Mouse (Mus musculus) MEL (cell line): Measurements from ENCODE around the gene Birc5. TPM values are rescaled to one million over a fixed set of nuclear protein-coding genes. Genes with fewer than 3 reads are reported as not detected.

Source experiments
- DNase-seq: peaks from one replicate; pipeline ENCODE4 v3.0.0; 2011; ENCODE audit warnings: low read depth, low spot score
- H3K27ac ChIP-seq: 2 replicates; pipeline ENCODE4 v1.5.1; 2012; ENCODE audit warnings: low read depth, mild to moderate bottlenecking, control low read depth, low read length, moderate library complexity; ENCODE audit not compliant: control insufficient read depth
- H3K27me3 ChIP-seq, 2 experiments: fragments of 150-350 bp in 1 of 2; sonication (generic) in 1 of 2; 2 replicates each; pipeline ENCODE4 v1.6.1; 2012; ENCODE audit warnings: low read length in 2 of 2, mild to moderate bottlenecking in 2 of 2, improper control_type of control experiment in 1 of 2, moderate library complexity in 1 of 2; ENCODE audit not compliant: insufficient read depth in 2 of 2, control insufficient read depth in 1 of 2
- H3K36me3 ChIP-seq, 2 experiments: 2 replicates each; pipeline ENCODE4 v1.6.1; 2012 to 2014; ENCODE audit warnings: low read length in 2 of 2, improper control_type of control experiment in 1 of 2, inconsistent platforms in 1 of 2, mild to moderate bottlenecking in 1 of 2; ENCODE audit not compliant: insufficient read depth in 2 of 2, control insufficient read depth in 1 of 2
- H3K4me1 ChIP-seq, 2 experiments: fragments of 150-350 bp in 1 of 2; sonication (generic) in 1 of 2; 2 replicates each; pipeline ENCODE4 v1.6.1; 2012; ENCODE audit warnings: low read length in 2 of 2, improper control_type of control experiment in 1 of 2, mild to moderate bottlenecking in 1 of 2; ENCODE audit not compliant: insufficient read depth in 2 of 2, control insufficient read depth in 1 of 2
- H3K4me3 ChIP-seq, 2 experiments: fragments of 150-350 bp in 1 of 2; sonication (generic) in 1 of 2; 2 replicates each; pipeline ENCODE4 v1.5.1; 2012; ENCODE audit warnings: low read depth in 2 of 2, low read length in 2 of 2, mild to moderate bottlenecking in 2 of 2, moderate library complexity in 2 of 2, control low read depth in 1 of 2, improper control_type of control experiment in 1 of 2; ENCODE audit not compliant: control insufficient read depth in 1 of 2, insufficient read depth in 1 of 2
- H3K79me2 ChIP-seq: 2 replicates; pipeline ENCODE4 v1.6.1; 2012; ENCODE audit warnings: mild to moderate bottlenecking, low read length, moderate library complexity; ENCODE audit not compliant: control insufficient read depth, poor library complexity, insufficient read depth
- H3K9ac ChIP-seq: 2 replicates; pipeline ENCODE4 v1.6.1; 2012; ENCODE audit warnings: low read depth, mild to moderate bottlenecking, control low read depth, low read length, moderate library complexity; ENCODE audit not compliant: control insufficient read depth, poor library complexity, severe bottlenecking
- H3K9me3 ChIP-seq: fragments of 150-350 bp; sonication (generic); replicated peaks from 2 replicates; pipeline ENCODE4 v1.6.1; 2012; ENCODE audit warnings: mild to moderate bottlenecking, low read length, improper control_type of control experiment, moderate library complexity; ENCODE audit not compliant: insufficient read depth
- BHLHE40 ChIP-seq: IDR thresholded peaks from 2 replicates; pipeline ENCODE4 v1.6.1; 2012; ENCODE audit warnings: low read depth, mild to moderate bottlenecking, inconsistent platforms, low read length, improper control_type of control experiment, borderline replicate concordance
- CHD1 ChIP-seq: IDR thresholded peaks from 2 replicates; pipeline ENCODE4 v1.6.1; 2012; ENCODE audit warnings: low read depth, mild to moderate bottlenecking, inconsistent platforms, low read length, improper control_type of control experiment
- CHD2 ChIP-seq: IDR thresholded peaks from 2 replicates; pipeline ENCODE4 v1.6.1; 2011; ENCODE audit warnings: low read length, improper control_type of control experiment
- CTCF ChIP-seq, 3 experiments: IDR thresholded peaks in 2 of 3; conservative IDR thresholded peaks in 1 of 3; 2 replicates each; pipeline ENCODE4 v1.5.1; 2011 to 2012; ENCODE audit warnings: low read length in 3 of 3, low read depth in 2 of 3, mild to moderate bottlenecking in 2 of 3, improper control_type of control experiment in 1 of 3, inconsistent platforms in 1 of 3, mixed read lengths in 1 of 3, moderate library complexity in 1 of 3; ENCODE audit not compliant: control insufficient read depth in 1 of 3, insufficient read depth in 1 of 3, poor library complexity in 1 of 3, severe bottlenecking in 1 of 3
- E2F4 ChIP-seq: IDR thresholded peaks from 2 replicates; pipeline ENCODE4 v1.6.1; 2011; ENCODE audit warnings: low read depth, low read length, improper control_type of control experiment, borderline replicate concordance
- ELF1 ChIP-seq: IDR thresholded peaks from 2 replicates; pipeline ENCODE4 v1.6.1; 2014; ENCODE audit warnings: low read depth, mild to moderate bottlenecking, inconsistent platforms, low read length, improper control_type of control experiment, moderate library complexity
- ETS1 ChIP-seq: IDR thresholded peaks from 2 replicates; pipeline ENCODE4 v1.6.1; 2012; ENCODE audit warnings: low read depth, mild to moderate bottlenecking, inconsistent platforms, low read length, improper control_type of control experiment, moderate library complexity
- GABPA ChIP-seq: IDR thresholded peaks from 2 replicates; pipeline ENCODE4 v1.6.1; 2012; ENCODE audit warnings: low read depth, mild to moderate bottlenecking, inconsistent platforms, low read length, improper control_type of control experiment, moderate library complexity
- GATA1 ChIP-seq: IDR thresholded peaks from 2 replicates; pipeline ENCODE4 v1.6.1; 2011; ENCODE audit warnings: low read depth, low read length, improper control_type of control experiment
- HCFC1 ChIP-seq: IDR thresholded peaks from 2 replicates; pipeline ENCODE4 v1.6.1; 2012; ENCODE audit warnings: low read depth, mild to moderate bottlenecking, inconsistent platforms, low read length, improper control_type of control experiment, moderate library complexity
- JUND ChIP-seq: IDR thresholded peaks from 2 replicates; pipeline ENCODE4 v1.6.1; 2011; ENCODE audit warnings: low read depth, mild to moderate bottlenecking, improper control_type of control experiment, low read length
- KAT2A ChIP-seq: conservative IDR thresholded peaks from 2 replicates; pipeline ENCODE4 v1.6.1; 2012; ENCODE audit warnings: low read depth, low read length, improper control_type of control experiment, inconsistent platforms
- MAFK ChIP-seq: IDR thresholded peaks from 2 replicates; pipeline ENCODE4 v1.6.1; 2011; ENCODE audit warnings: low read depth, mild to moderate bottlenecking, low read length, improper control_type of control experiment, borderline replicate concordance
- MAX ChIP-seq: IDR thresholded peaks from 2 replicates; pipeline ENCODE4 v1.6.1; 2011; ENCODE audit warnings: low read length, improper control_type of control experiment
- MAZ ChIP-seq: IDR thresholded peaks from 2 replicates; pipeline ENCODE4 v1.6.1; 2012; ENCODE audit warnings: low read depth, mild to moderate bottlenecking, inconsistent platforms, low read length, improper control_type of control experiment
- MEF2A ChIP-seq: IDR thresholded peaks from 2 replicates; pipeline ENCODE4 v1.6.1; 2014; ENCODE audit warnings: low read depth, mild to moderate bottlenecking, inconsistent platforms, low read length, improper control_type of control experiment; ENCODE audit not compliant: poor library complexity, insufficient replicate concordance, severe bottlenecking; ENCODE audit errors: extremely low read depth
- MXI1 ChIP-seq: IDR thresholded peaks from 2 replicates; pipeline ENCODE4 v1.6.1; 2011; ENCODE audit warnings: mild to moderate bottlenecking, low read depth, low read length, improper control_type of control experiment
- MYB ChIP-seq: IDR thresholded peaks from 2 replicates; pipeline ENCODE4 v1.6.1; 2011; ENCODE audit warnings: mild to moderate bottlenecking, low read depth, low read length, improper control_type of control experiment
- MYC ChIP-seq: IDR thresholded peaks from 2 replicates; pipeline ENCODE4 v1.6.1; 2011; ENCODE audit warnings: low read depth, mild to moderate bottlenecking, low read length, improper control_type of control experiment, moderate library complexity
- NELFE ChIP-seq: IDR thresholded peaks from 2 replicates; pipeline ENCODE4 v1.6.1; 2011; ENCODE audit warnings: low read depth, low read length, improper control_type of control experiment
- NRF1 ChIP-seq: IDR thresholded peaks from 2 replicates; pipeline ENCODE4 v1.6.1; 2014; ENCODE audit warnings: low read depth, mild to moderate bottlenecking, inconsistent platforms, low read length, improper control_type of control experiment, moderate library complexity; ENCODE audit not compliant: poor library complexity, insufficient read depth, severe bottlenecking
- POLR2A ChIP-seq, 2 experiments: IDR thresholded peaks; 2 replicates each; pipeline ENCODE4 v1.6.1; 2011 to 2012; ENCODE audit warnings: low read length in 2 of 2, mild to moderate bottlenecking in 2 of 2, control low read depth in 1 of 2, improper control_type of control experiment in 1 of 2, low read depth in 1 of 2, moderate library complexity in 1 of 2; ENCODE audit not compliant: control insufficient read depth in 1 of 2, insufficient read depth in 1 of 2, poor library complexity in 1 of 2
- POLR2AphosphoS2 ChIP-seq: IDR thresholded peaks from 2 replicates; pipeline ENCODE4 v1.6.1; 2011; ENCODE audit warnings: low read length, improper control_type of control experiment
- POLR2AphosphoS5 ChIP-seq: IDR thresholded peaks from 2 replicates; pipeline ENCODE4 v1.6.1; 2012; ENCODE audit warnings: low read depth, borderline replicate concordance, mild to moderate bottlenecking, inconsistent platforms, low read length, moderate library complexity, mixed read lengths
- RAD21 ChIP-seq: IDR thresholded peaks from 2 replicates; pipeline ENCODE4 v1.6.1; 2011; ENCODE audit warnings: mild to moderate bottlenecking, low read depth, low read length, improper control_type of control experiment
- SMC3 ChIP-seq: IDR thresholded peaks from 2 replicates; pipeline ENCODE4 v1.6.1; 2011; ENCODE audit warnings: low read depth, low read length, improper control_type of control experiment
- TAL1 ChIP-seq: IDR thresholded peaks from 2 replicates; pipeline ENCODE4 v1.6.1; 2012; ENCODE audit warnings: mild to moderate bottlenecking, inconsistent platforms, low read length, moderate library complexity, mixed read lengths
- TBP ChIP-seq: IDR thresholded peaks from 2 replicates; pipeline ENCODE4 v1.8.0; 2011; ENCODE audit warnings: low read depth, low read length, improper control_type of control experiment
- TCF12 ChIP-seq: IDR thresholded peaks from 2 replicates; pipeline ENCODE4 v1.6.1; 2014; ENCODE audit warnings: low read depth, mild to moderate bottlenecking, inconsistent platforms, low read length, improper control_type of control experiment, moderate library complexity
- UBTF ChIP-seq: IDR thresholded peaks from 2 replicates; pipeline ENCODE4 v1.6.1; 2012; ENCODE audit warnings: low read depth, mild to moderate bottlenecking, inconsistent platforms, low read length, improper control_type of control experiment, moderate library complexity, borderline replicate concordance; ENCODE audit not compliant: insufficient read depth
- USF1 ChIP-seq: IDR thresholded peaks from 2 replicates; pipeline ENCODE4 v1.6.1; 2014; ENCODE audit warnings: low read depth, mild to moderate bottlenecking, inconsistent platforms, low read length, improper control_type of control experiment, moderate library complexity
- USF2 ChIP-seq, 2 experiments: IDR thresholded peaks; 2 replicates each; pipeline ENCODE4 v1.6.1; 2011 to 2012; ENCODE audit warnings: improper control_type of control experiment in 2 of 2, low read length in 2 of 2, borderline replicate concordance in 1 of 2, inconsistent platforms in 1 of 2, low read depth in 1 of 2, mild to moderate bottlenecking in 1 of 2; ENCODE audit not compliant: insufficient read depth in 1 of 2
- ZC3H11A ChIP-seq: IDR thresholded peaks from 2 replicates; pipeline ENCODE4 v1.6.1; 2012; ENCODE audit warnings: low read depth, mild to moderate bottlenecking, inconsistent platforms, low read length, improper control_type of control experiment
- ZKSCAN1 ChIP-seq: IDR thresholded peaks from 2 replicates; pipeline ENCODE4 v1.6.1; 2012; ENCODE audit warnings: low read depth, mild to moderate bottlenecking, inconsistent platforms, low read length, improper control_type of control experiment, moderate library complexity
- ZMIZ1 ChIP-seq: IDR thresholded peaks from 2 replicates; pipeline ENCODE4 v1.6.1; 2012; ENCODE audit warnings: low read depth, mild to moderate bottlenecking, inconsistent platforms, low read length, improper control_type of control experiment, moderate library complexity
- polyA plus RNA-seq, 2 experiments: library from polyadenylated mRNA; stranded (reverse) in 1 of 2; unstranded in 1 of 2; fragments of >175 nt in 1 of 2; fragments of >200 nt in 1 of 2; gene quantifications; 2 replicates each; pipeline versions ENCODE4 v1.2.1 to v1.2.4; 2012; ENCODE audit warnings: low replicate concordance in 2 of 2, low read depth in 1 of 2; ENCODE audit not compliant: insufficient read length in 2 of 2, insufficient read depth in 1 of 2, missing spikeins in 1 of 2
- total RNA-seq: library from RNA; depleted of rRNA; stranded (reverse); fragments of 300-350 nt; gene quantifications from 2 replicates; pipeline ENCODE4 v1.2.3, GENCODE M21; 2012

Gene Birc5
- total and polyA plus RNA-seq, 3 experiments, result 214 to 242 TPM; not detected in 1

- H3K9me3 ChIP-seq, result no peaks in the 10 kb centered on the region
- H3K27me3 ChIP-seq, result no peaks in the 10 kb centered on the region
- DNase-seq, result peak; percentile 97
- peaks cover 2 to 36% of the 10 kb centered on the region in 2 experiments; a peak in 3 of 4 replicates for H3K36me3 ChIP-seq
- H3K4me1 ChIP-seq, result peaks cover 23 to 53% of the 10 kb centered on the region in 2 experiments
- peak within 1 kb of the TSS; percentile 95 for H3K9ac ChIP-seq
- H3K79me2 ChIP-seq, result peaks cover 24% of the 10 kb centered on the region
- peak within 1 kb of the TSS; percentile 92 for H3K27ac ChIP-seq
- H3K4me3 ChIP-seq, result peak within 1 kb of the TSS; percentile 49 to 80
- no peak for TF ChIP-seq JUND
- peak; percentile 66; the same call in 1 of the 2 replicates for TF ChIP-seq MAZ
- TF ChIP-seq MAFK, result no peak
- TF ChIP-seq MAX, result peak; percentile 71; the same call in 1 of the 2 replicates
- no peak for TF ChIP-seq USF2 (IDR thresholded peaks at IDR 0.05; ENCODE audit: borderline replicate concordance in 1 of 2, insufficient read depth in 1 of 2, low read depth in 1 of 2, low read length in 2 of 2)
- 0 out of 2 replicates have a peak, but pooled peaks have one; percentile 32 for TF ChIP-seq ELF1
- TF ChIP-seq CHD1, result peak; percentile 0; the same call in 1 of the 2 replicates
- TF ChIP-seq SMC3, result no peak
- TF ChIP-seq POLR2AphosphoS5, result no peak
- TF ChIP-seq BHLHE40, result no peak
- no peak for TF ChIP-seq CHD2
- no peak for TF ChIP-seq ZC3H11A
- TF ChIP-seq KAT2A, result no peak
- TF ChIP-seq RAD21, result no peak
- TF ChIP-seq MEF2A, result no peak
- TF ChIP-seq ETS1, result peak; percentile 67; the same call in 1 of the 2 replicates
- no peak; the same call in 1 of the 2 replicates for TF ChIP-seq ZMIZ1
- TF ChIP-seq TCF12, result peak; percentile 77
- no peak for TF ChIP-seq CTCF (IDR thresholded peaks at IDR 0.05 in 2 of 3, conservative IDR thresholded peaks at IDR 0.05 in 1 of 3; ENCODE audit: control insufficient read depth in 1 of 3, insufficient read depth in 1 of 3, low read depth in 2 of 3, low read length in 3 of 3, poor library complexity in 1 of 3, severe bottlenecking in 1 of 3)
- no peak for TF ChIP-seq USF1
- peak; percentile 72 for TF ChIP-seq TBP
- TF ChIP-seq ZKSCAN1, result no peak
- TF ChIP-seq E2F4, result peak; percentile 94
- no peak for TF ChIP-seq GATA1
- TF ChIP-seq TAL1, result no peak
- TF ChIP-seq POLR2A (IDR thresholded peaks at IDR 0.05; ENCODE audit: control insufficient read depth in 1 of 2, insufficient read depth in 1 of 2, low read depth in 1 of 2, low read length in 2 of 2, poor library complexity in 1 of 2), result peak; percentile 54 to 92
- peak; percentile 76 for TF ChIP-seq MXI1
- TF ChIP-seq NRF1, result 0 out of 2 replicates have a peak, but pooled peaks have one; percentile 18
- peak; percentile 82; the same call in 1 of the 2 replicates for TF ChIP-seq POLR2AphosphoS2
- peak; percentile 75 for TF ChIP-seq MYC
- peak; percentile 89 for TF ChIP-seq NELFE
- TF ChIP-seq UBTF, result 0 out of 2 replicates have a peak, but pooled peaks have one; percentile 65
- TF ChIP-seq HCFC1, result peak; percentile 78
- no peak for TF ChIP-seq GABPA
- no peak for TF ChIP-seq MYB
Observed at GRCm38 (mm10) chr11:117825333-117826101, 23.5 kb upstream of the Birc5 start, which contains the start of the genes Afmid and Tk1. Afmid (plus strand) TSS chr11:117825924. Tk1 (minus strand) TSS chr11:117826092.
